Comparison of ENCODE assay signal across 13 mouse cellular contexts in the genomic region with DNA sequence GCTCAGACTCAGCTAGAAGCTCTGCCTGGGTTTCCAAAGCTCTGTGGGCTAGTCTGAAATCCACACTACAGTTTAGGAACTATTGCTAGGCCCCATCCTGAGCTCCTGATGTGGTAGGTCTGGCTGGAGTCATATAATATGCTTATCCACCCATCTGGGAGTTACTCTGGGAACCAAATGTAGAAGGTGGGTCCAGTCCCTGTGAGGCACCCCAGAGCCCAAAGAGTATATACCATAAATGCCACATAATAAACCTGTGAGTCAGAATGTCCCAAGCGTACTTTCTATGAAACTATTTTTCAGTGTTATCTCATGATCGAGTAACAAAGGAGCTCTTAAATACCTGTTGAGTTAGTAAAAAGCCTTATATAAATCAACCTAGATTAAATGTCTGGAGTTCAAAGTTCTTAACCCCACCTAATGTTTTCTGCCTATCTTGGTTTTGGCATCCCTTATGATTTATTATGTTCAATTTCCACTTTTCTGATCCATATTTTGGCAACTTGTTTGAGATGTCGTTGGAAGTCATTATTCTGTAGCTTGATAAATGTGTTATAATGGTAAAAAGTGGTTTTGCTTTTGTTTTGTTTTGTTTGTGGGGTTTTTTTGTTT.
"Had no signal": no experiment of that assay in that cellular context is flagged by ENCODE, and none has a peak within 500 bp of the region (broad histone marks: within the 10 kb centered on the region; RNA-seq: fewer than 3 reads in every experiment).

No protein-coding gene starts in this region.

- H3K27me3 ChIP-seq: midbrain, embryonic 12.5 days; neural tube, embryonic 12.5 days; stomach, embryonic 15.5 days had no signal

- H3K27ac ChIP-seq: midbrain, embryonic 10.5 days; midbrain, embryonic 12.5 days; midbrain, embryonic 15.5 days; neural tube, embryonic 12.5 days; stomach, embryonic 15.5 days had no signal

- ATAC-seq: midbrain, embryonic 15.5 days had no signal

- DNase-seq: lung, adult 18-20 months; lung, embryonic 14.5 days; lung, postnatal 10 days; lung, postnatal 4 days; right cerebral cortex, postnatal 14 days; thymus, adult 2 months; thymus, postnatal 25 days; thymus, postnatal 4 days had no signal

- H3K9me3 ChIP-seq: midbrain, embryonic 10.5 days; midbrain, embryonic 12.5 days; midbrain, embryonic 15.5 days; neural tube, embryonic 12.5 days; stomach, embryonic 15.5 days had no signal

- H3K4me3 ChIP-seq: midbrain, embryonic 10.5 days; midbrain, embryonic 12.5 days; midbrain, embryonic 15.5 days; neural tube, embryonic 12.5 days; stomach, embryonic 15.5 days had no signal

- H3K9ac ChIP-seq: lung, embryonic 14.5 days; midbrain, embryonic 12.5 days; midbrain, embryonic 15.5 days; neural tube, embryonic 12.5 days; stomach, embryonic 15.5 days had no signal

- H3K4me2 ChIP-seq: lung, embryonic 14.5 days; midbrain, embryonic 12.5 days; midbrain, embryonic 15.5 days; neural tube, embryonic 12.5 days; stomach, embryonic 15.5 days had no signal

- H3K4me1 ChIP-seq: midbrain, embryonic 15.5 days; stomach, embryonic 15.5 days had no signal

- H3K36me3 ChIP-seq: midbrain, embryonic 10.5 days; midbrain, embryonic 12.5 days; midbrain, embryonic 15.5 days; neural tube, embryonic 12.5 days; stomach, embryonic 15.5 days had no signal
